14 mouse cellular contexts compared by ENCODE assay signal in the genomic region with DNA sequence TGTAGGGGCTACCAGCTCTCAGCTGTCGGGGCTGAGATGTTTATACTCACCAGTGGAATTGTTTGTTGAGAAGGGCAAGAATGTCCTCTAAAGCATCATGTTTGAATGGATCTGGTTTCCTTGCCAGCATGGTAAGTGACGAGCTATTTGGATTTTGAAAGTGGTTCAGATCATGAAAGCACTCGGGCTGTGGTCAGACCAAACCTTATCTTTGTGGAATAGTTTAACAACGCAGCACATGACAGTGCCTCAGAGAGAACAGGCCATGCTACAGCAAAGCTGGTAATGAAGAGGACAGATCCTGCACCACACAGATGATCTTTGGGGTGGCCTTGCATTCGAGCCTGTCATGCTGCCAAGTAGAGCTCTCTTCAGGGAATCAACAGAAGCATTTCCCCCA.
A peak's percentile ranks its signal among the peaks of the same experiment; 100 is the strongest.
DNase-seq lines count a peak whose midpoint lies in the region; ATAC-seq and TF ChIP-seq lines count a peak whose summit lies in the region.
"Had no signal": no experiment of that assay in that cellular context is flagged by ENCODE, and none has a peak within 500 bp of the region (broad histone marks: within the 10 kb centered on the region; RNA-seq: fewer than 3 reads in every experiment).

No protein-coding gene starts in this region.

- H3K4me2 ChIP-seq in lung, embryonic 15.5 days, result no peak overlapping the region; the same call in 1 of the 2 replicates
- no peak overlapping the region for H3K4me2 ChIP-seq in heart, embryonic 15.5 days
- H3K4me2 ChIP-seq: hindbrain, embryonic 14.5 days; liver, embryonic 13.5 days had no signal

- no peak overlapping the region for H3K9ac ChIP-seq in lung, embryonic 15.5 days
- 0 out of 2 replicates have a peak overlapping the region, but pooled peaks have one; percentile 8 for H3K9ac ChIP-seq in heart, embryonic 15.5 days
- H3K9ac ChIP-seq: hindbrain, embryonic 14.5 days; liver, embryonic 13.5 days had no signal

- H3K36me3 ChIP-seq in heart, embryonic 10.5 days, result no peaks in the 10 kb centered on the region
- no peaks in the 10 kb centered on the region for H3K36me3 ChIP-seq in lung, embryonic 15.5 days
- H3K36me3 ChIP-seq in heart, embryonic 15.5 days, result no peaks in the 10 kb centered on the region
- H3K36me3 ChIP-seq: liver, embryonic 13.5 days had no signal

- intact Hi-C loops in heart, postnatal 14 days (cut with DNase I), result no loop called here

- peaks cover 76% of the 10 kb centered on the region for H3K4me1 ChIP-seq in heart, embryonic 10.5 days
- peaks cover 59% of the 10 kb centered on the region for H3K4me1 ChIP-seq in lung, embryonic 15.5 days
- H3K4me1 ChIP-seq in lung, adult 2 months (ENCODE audit: control insufficient read depth, insufficient read depth, low read length), result peaks cover 43% of the 10 kb centered on the region
- peaks cover 52% of the 10 kb centered on the region for H3K4me1 ChIP-seq in heart, embryonic 15.5 days (replicated peaks)

- H3K27me3 ChIP-seq in heart, embryonic 10.5 days (ENCODE audit: insufficient read depth, poor library complexity, severe bottlenecking), result no peaks in the 10 kb centered on the region
- no peaks in the 10 kb centered on the region for H3K27me3 ChIP-seq in lung, embryonic 15.5 days
- no peaks in the 10 kb centered on the region for H3K27me3 ChIP-seq in heart, embryonic 15.5 days
- H3K27me3 ChIP-seq: liver, embryonic 13.5 days had no signal

- H3K27ac ChIP-seq in heart, embryonic 10.5 days, result peak overlapping the region; percentile 84
- H3K27ac ChIP-seq in lung, embryonic 15.5 days, result peak overlapping the region; percentile 95
- H3K27ac ChIP-seq in heart, embryonic 15.5 days, result peak overlapping the region; percentile 94

- TF ChIP-seq POLR2A in lung, adult 2 months (IDR thresholded peaks at IDR 0.05; ENCODE audit: borderline replicate concordance, extremely low read depth, low read depth, low read length), result no peak

- no peak for TF ChIP-seq CTCF in lung, adult 2 months (IDR thresholded peaks at IDR 0.05; ENCODE audit: insufficient read depth, low read length)

- peak; percentile 47 for DNase-seq in heart, embryonic 10.5 days (ENCODE audit: low spot score)
- DNase-seq in heart, postnatal 14 days, result no peak
- no peak for DNase-seq in lung, adult 2 months
- peak; percentile 34 to 51 for DNase-seq in CD8-positive naive resting alpha-beta T cell, adult 2 months (ENCODE audit: low read depth in 2 of 2, low spot score in 2 of 2)
- DNase-seq in cerebellum, postnatal 10 days, result no peak
- no peak for DNase-seq in adrenal gland, postnatal 4 days (ENCODE audit: low spot score in 2 of 2)
- DNase-seq: cerebellum, adult 11-12 months; kidney, adult 8-10 months; liver, embryonic 13.5 days; midbrain, embryonic 14.5 days had no signal

- H3K4me3 ChIP-seq in heart, embryonic 10.5 days, result no peak overlapping the region
- H3K4me3 ChIP-seq in lung, embryonic 15.5 days, result no peak overlapping the region
- H3K4me3 ChIP-seq in lung, adult 2 months (replicated peaks; ENCODE audit: extremely low read depth, low read depth, low read length), result no peak overlapping the region
- H3K4me3 ChIP-seq in heart, embryonic 15.5 days, result no peak overlapping the region
- H3K4me3 ChIP-seq: liver, embryonic 13.5 days had no signal

- ATAC-seq in lung, embryonic 15.5 days (ENCODE audit: borderline replicate concordance, extremely low read depth, low FRiP score, low TSS enrichment), result no peak
- ATAC-seq in heart, embryonic 15.5 days (replicated peaks; ENCODE audit: insufficient number of reproducible peaks, insufficient read depth, low FRiP score, low read depth), result no peak
- ATAC-seq: forebrain, embryonic 14.5 days had no signal

- no peaks in the 10 kb centered on the region for H3K9me3 ChIP-seq in heart, embryonic 10.5 days
- no peaks in the 10 kb centered on the region for H3K9me3 ChIP-seq in lung, embryonic 15.5 days
- H3K9me3 ChIP-seq in heart, embryonic 15.5 days (replicated peaks), result no peaks in the 10 kb centered on the region
- H3K9me3 ChIP-seq: liver, embryonic 13.5 days had no signal

- 32% methylated on average over 5 of the region's 5 CpGs for WGBS in heart, embryonic 10.5 days
- WGBS in lung, embryonic 15.5 days, result 21% methylated on average over 5 of the region's 5 CpGs
- WGBS in lung, adult 2 months, result 29% methylated on average over 5 of the region's 5 CpGs
- 28% methylated on average over 5 of the region's 5 CpGs for WGBS in heart, embryonic 15.5 days

Comparison
In these comparisons a context has a peak if more than half of its experiments do, and no peak if none do; other contexts are left out.
1. DNase-seq: peak in heart, embryonic 10.5 days (single experiment) and CD8-positive naive resting alpha-beta T cell, adult 2 months (2 of 2); none in heart, postnatal 14 days (0 of 2), lung, adult 2 months (single experiment), cerebellum, postnatal 10 days (0 of 2) and adrenal gland, postnatal 4 days (0 of 2).
2. Peak in every context shown above with its lines, with median percentiles within 50 percentile points of each other: H3K27ac ChIP-seq.